Mouse (Mus musculus) right cerebral cortex, postnatal 25 days (tissue): ENCODE results near the gene Zfp386.

ENCODE experiments used
- DNase-seq: peaks from one replicate; pipeline ENCODE4 v3.0.0; 2022

The Zfp386 gene

GRCm38 (mm10) chr12:116094765-116095555, 47.4 kb downstream of the Zfp386 start:
- no peak for DNase-seq

GRCm38 (mm10) chr12:116096361-116096904, 48.9 kb downstream of the Zfp386 start:
- no peak for DNase-seq

GRCm38 (mm10) chr12:116097166-116097565, 49.6 kb downstream of the Zfp386 start:
- DNase-seq = no peak

GRCm38 (mm10) chr12:116101945-116102344, 54.4 kb downstream of the Zfp386 start:
- DNase-seq = no peak

GRCm38 (mm10) chr12:116109451-116110353, 62.2 kb downstream of the Zfp386 start:
- peak; percentile 10 for DNase-seq

- DNase-seq = no peak
These were observed 63.6 kb downstream of the Zfp386 start for GRCm38 (mm10) chr12:116111007-116111694.
